Mouse (Mus musculus) intestine, embryonic 16.5 days (tissue): Measurements from ENCODE around the gene Gm8653. TPM values are rescaled to one million over a fixed set of nuclear protein-coding genes. Genes with fewer than 3 reads are reported as not detected.
"Not testable (repeated sequence)": the region's sequence is repeated elsewhere in the genome, so short reads cannot be mapped to it uniquely, and the experiment has no call there.

ENCODE experiments used
- ATAC-seq: fragments of 200-750 bp; cut with Nextera tagmentation; 2 replicates; pipeline ENCODE4 v1.8.0; 2017; ENCODE audit warnings: moderate TSS enrichment, moderate library complexity
- H3K27ac ChIP-seq: fragments of 300-500 bp; sonication (generic); 2 replicates; pipeline ENCODE4 v1.5.1; 2014; ENCODE audit warnings: mild to moderate bottlenecking, low read length
- H3K27me3 ChIP-seq: fragments of 300-500 bp; sonication (generic); replicated peaks from 2 replicates; pipeline ENCODE4 v1.6.1; 2014; ENCODE audit warnings: low read length, control low read depth, mixed read lengths; ENCODE audit not compliant: control insufficient read depth, insufficient read depth
- H3K36me3 ChIP-seq: fragments of 300-500 bp; sonication (generic); 2 replicates; pipeline ENCODE4 v1.6.1; 2014; ENCODE audit warnings: low read length, control low read depth; ENCODE audit not compliant: control insufficient read depth, insufficient read depth
- H3K4me1 ChIP-seq: fragments of 300-500 bp; sonication (generic); 2 replicates; pipeline ENCODE4 v1.6.1; 2014; ENCODE audit warnings: low read length, control low read depth, mixed read lengths; ENCODE audit not compliant: control insufficient read depth, insufficient read depth
- H3K4me2 ChIP-seq: fragments of 300-500 bp; sonication (generic); 2 replicates; pipeline ENCODE4 v1.6.1; 2014; ENCODE audit warnings: low read depth, low read length, control low read depth
- H3K4me3 ChIP-seq: fragments of 300-500 bp; sonication (generic); 2 replicates; pipeline ENCODE4 v1.5.1; 2014; ENCODE audit warnings: mild to moderate bottlenecking, low read length
- H3K9ac ChIP-seq: fragments of 300-500 bp; sonication (generic); 2 replicates; pipeline ENCODE4 v1.6.1; 2014; ENCODE audit warnings: low read depth, low read length
- H3K9me3 ChIP-seq: fragments of 300-500 bp; sonication (generic); 2 replicates; pipeline ENCODE4 v1.6.1; 2016; ENCODE audit warnings: low read length, control low read depth; ENCODE audit not compliant: control insufficient read depth
- WGBS: fragments of 180-500 bp; shearing (Covaris S2); extraction: QIAGEN DNeasy Blood & Tissue Kit; methylation state at CpG from one replicate; pipeline ENCODE4 v1.1.7; 2014; 5-methylcytosine and 5-hydroxymethylcytosine counted together
- polyA plus RNA-seq: library from polyadenylated mRNA; unstranded; fragments of >200 nt; fragmentation: Nextera tagmentation; extraction: Ambion mirVana; gene quantifications from 2 replicates; pipeline ENCODE4 v1.2.1, GENCODE M21; 2015

Gm8653 gene
- polyA plus RNA-seq = not detected in 2 replicates

DNA sequence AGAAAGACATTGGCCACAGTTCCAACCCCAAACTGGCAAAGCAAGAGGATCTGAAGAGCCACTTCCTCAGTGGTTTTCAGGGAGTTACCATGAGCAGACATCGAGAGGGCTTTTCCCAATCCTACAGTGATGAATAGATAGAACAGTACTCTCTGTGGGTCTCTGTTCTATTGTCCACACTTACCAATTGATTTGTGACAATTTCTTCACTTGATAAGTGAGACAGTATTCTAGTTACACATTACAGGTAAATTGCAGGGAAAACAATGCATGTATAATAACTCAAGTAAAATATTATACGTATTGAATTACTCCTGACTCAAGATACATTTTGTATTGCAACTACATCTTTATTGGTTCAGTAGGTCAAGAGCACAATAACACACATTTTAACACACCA lies at the start of gene Gm8653:
TSS of gene Gm8653 (minus strand) at position 101 of the 400 bp plus-strand sequence.
- not testable (repeated sequence) for ATAC-seq, H3K4me2 ChIP-seq, H3K36me3 ChIP-seq, H3K9ac ChIP-seq, H3K4me3 ChIP-seq, H3K27me3 ChIP-seq, H3K4me1 ChIP-seq, H3K9me3 ChIP-seq, H3K27ac ChIP-seq
- WGBS = no CpG with 5 or more reads among the region's 2 CpGs

DNA sequence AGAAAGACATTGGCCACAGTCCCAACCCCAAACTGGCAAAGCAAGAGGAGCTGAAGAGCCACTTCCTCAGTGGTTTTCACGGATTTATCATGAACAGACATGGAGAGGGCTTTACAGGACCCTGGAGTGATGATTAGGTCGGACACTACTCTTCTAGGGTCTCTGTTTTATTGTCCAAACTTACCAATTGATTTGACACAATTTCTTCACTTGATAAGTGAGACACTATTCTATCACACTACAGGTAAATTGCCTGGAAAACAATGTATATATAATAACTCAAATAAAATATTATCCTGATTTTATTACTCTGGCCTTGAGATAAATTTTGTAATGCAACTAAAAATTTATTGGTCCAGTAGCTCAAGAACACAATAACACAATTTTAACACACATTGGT lies 28.3 kb upstream of the Gm8653 start, which contains the start of gene Gm8453:
TSS of gene Gm8453 (minus strand) at position 101 of the 400 bp plus-strand sequence.
- not testable (repeated sequence) for H3K4me2 ChIP-seq, H3K9ac ChIP-seq, H3K4me3 ChIP-seq, H3K4me1 ChIP-seq, H3K27me3 ChIP-seq, H3K36me3 ChIP-seq, H3K27ac ChIP-seq, H3K9me3 ChIP-seq, ATAC-seq
- 21% methylated on average over 1 of the region's 2 CpGs for WGBS

DNA sequence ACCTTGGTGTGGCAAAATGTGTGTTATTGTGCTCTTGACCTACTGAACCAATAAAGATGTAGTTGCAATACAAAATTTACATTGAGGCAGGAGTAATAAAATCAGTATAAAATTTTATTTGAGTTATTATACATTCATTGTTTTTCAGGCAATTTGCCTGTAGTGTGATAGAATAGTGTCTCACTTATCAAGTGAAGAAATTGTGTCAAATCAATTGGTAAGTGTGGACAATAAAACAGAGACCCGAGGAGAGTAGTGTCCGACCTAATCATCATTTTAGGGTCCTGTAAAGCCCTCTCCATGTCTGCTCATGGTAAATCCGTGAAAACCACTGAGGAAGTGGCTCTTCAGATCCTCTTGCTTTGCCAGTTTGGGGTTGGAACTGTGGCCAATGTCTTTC lies 12.0 kb downstream of the Gm8653 start, which contains the start of gene Vmn1r143:
TSS of gene Vmn1r143 (plus strand) at position 301 of the 400 bp plus-strand sequence.
- not testable (repeated sequence) for ATAC-seq, H3K4me1 ChIP-seq, H3K4me3 ChIP-seq, H3K36me3 ChIP-seq, H3K27ac ChIP-seq, H3K4me2 ChIP-seq, H3K9ac ChIP-seq, H3K27me3 ChIP-seq, H3K9me3 ChIP-seq
- WGBS = no CpG with 5 or more reads among the region's 3 CpGs

DNA sequence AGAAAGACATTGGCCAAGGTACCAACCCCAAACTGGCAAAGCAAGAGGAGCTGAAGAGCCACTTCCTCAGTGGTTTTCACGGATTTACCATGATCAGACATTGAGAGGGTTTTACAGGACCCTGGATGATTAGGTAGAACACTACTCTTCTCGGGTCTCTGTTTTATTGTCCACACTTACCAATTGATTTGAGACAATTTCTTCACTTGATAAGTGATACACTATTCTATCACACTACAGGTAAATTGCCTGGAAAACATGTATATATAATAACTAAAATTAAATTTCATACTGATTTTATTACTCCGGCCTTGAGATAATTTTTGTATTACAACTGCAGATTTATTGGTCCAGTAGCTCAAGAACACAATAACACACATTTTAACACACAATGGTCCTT lies 37.1 kb downstream of the Gm8653 start, which contains the start of gene Vmn1r142:
TSS of gene Vmn1r142 (minus strand) at position 101 of the 400 bp plus-strand sequence.
- not testable (repeated sequence) for H3K27me3 ChIP-seq, H3K4me1 ChIP-seq, H3K4me2 ChIP-seq, ATAC-seq, H3K36me3 ChIP-seq, H3K9me3 ChIP-seq, H3K9ac ChIP-seq, H3K4me3 ChIP-seq, H3K27ac ChIP-seq
- no CpG with 5 or more reads among the region's 3 CpGs for WGBS

Other genes with a start within 250 kb of the Gm8653 start
- gene Vmn1r137, start 206.7 kb downstream of the Gm8653 start, polyA plus RNA-seq = not detected in 2 replicates
- not detected in 2 replicates for gene Vmn1r138, start 172.4 kb downstream of the Gm8653 start, polyA plus RNA-seq
- not detected in 2 replicates for gene Gm6176, start 145.0 kb downstream of the Gm8653 start, polyA plus RNA-seq
- not detected in 2 replicates for gene Vmn1r139, start 132.2 kb downstream of the Gm8653 start, polyA plus RNA-seq
- not detected in 2 replicates for gene Gm16451, start 83.0 kb downstream of the Gm8653 start, polyA plus RNA-seq
- not detected in 2 replicates for gene Gm10666, start 66.5 kb downstream of the Gm8653 start, polyA plus RNA-seq
- not detected in 2 replicates for gene Vmn1r142, start 37.2 kb downstream of the Gm8653 start, polyA plus RNA-seq
- not detected in 2 replicates for gene Vmn1r143, start 11.9 kb downstream of the Gm8653 start, polyA plus RNA-seq
- gene Gm8453, start 28.2 kb upstream of the Gm8653 start, polyA plus RNA-seq = not detected in 2 replicates
- not detected in 2 replicates for gene Gm4187, start 128.5 kb upstream of the Gm8653 start, polyA plus RNA-seq
- not detected in 2 replicates for gene Gm8660, start 169.8 kb upstream of the Gm8653 start, polyA plus RNA-seq
- not detected in 2 replicates for gene Vmn1r148, start 212.3 kb upstream of the Gm8653 start, polyA plus RNA-seq
- gene Vmn1r149, start 237.0 kb upstream of the Gm8653 start, polyA plus RNA-seq = not detected in 2 replicates